29 mouse cellular contexts compared by ENCODE assay signal in genomic region chr15:31511795-31512194, GRCm38 (mm10). TPM values are rescaled to one million over a fixed set of nuclear protein-coding genes. Genes with fewer than 3 reads are reported as not detected.
DNase-seq lines count a peak whose midpoint lies in the region; ATAC-seq and TF ChIP-seq lines count a peak whose summit lies in the region.
"Had no signal": no experiment of that assay in that cellular context is flagged by ENCODE, and none has a peak within 500 bp of the region (broad histone marks: within the 10 kb centered on the region; RNA-seq: fewer than 3 reads in every experiment).

No protein-coding gene starts in this region.

- WGBS in midbrain, embryonic 11.5 days: 93% methylated on average over 1 of the region's 1 CpGs
- 80% methylated on average over 1 of the region's 1 CpGs for WGBS in midbrain, embryonic 10.5 days
- WGBS in liver, embryonic 16.5 days (ENCODE audit: insufficient replicate concordance): 64% methylated on average over 1 of the region's 1 CpGs
- WGBS in forebrain, embryonic 10.5 days: 88% methylated on average over 1 of the region's 1 CpGs

- intact Hi-C loops in gastrocnemius, adult 2 months (cut with DNase I): no loop called here

- no peak for TF ChIP-seq CTCF in gastrocnemius, adult 2 months (IDR thresholded peaks at IDR 0.05)

- H3K4me3 ChIP-seq in gastrocnemius, adult 2 months: no peak overlapping the region
- no peak overlapping the region for H3K4me3 ChIP-seq in midbrain, embryonic 11.5 days (ENCODE audit: low read depth, low read length)
- no peak overlapping the region for H3K4me3 ChIP-seq in midbrain, embryonic 10.5 days
- H3K4me3 ChIP-seq in liver, embryonic 16.5 days (ENCODE audit: low read depth, low read length): no peak overlapping the region
- H3K4me3 ChIP-seq in forebrain, embryonic 10.5 days: no peak overlapping the region
- H3K4me3 ChIP-seq: embryonic facial prominence, embryonic 10.5 days; forebrain, embryonic 12.5 days; heart, embryonic 15.5 days; limb, embryonic 15.5 days; midbrain, embryonic 12.5 days had no signal

- DNase-seq in gastrocnemius, adult 2 months: no peak
- no peak for DNase-seq in gastrocnemius, postnatal 4 days (ENCODE audit: low spot score in 2 of 2)
- peak; percentile 26 for DNase-seq in midbrain, embryonic 11.5 days (ENCODE audit: low spot score, missing footprints)
- no peak for DNase-seq in midbrain, embryonic 10.5 days (ENCODE audit: low spot score)
- DNase-seq in layer of hippocampus, adult 9-11 months: no peak
- DNase-seq in forebrain, embryonic 10.5 days (ENCODE audit: extremely low spot score, low spot score): no peak
- DNase-seq: adrenal gland, postnatal 25 days; cerebellum, adult 11 months; cerebellum, postnatal 10 days; heart, postnatal 36 days; kidney, adult 11 months; left cerebral cortex, postnatal 4 days; lung, postnatal 4 days; thymus, adult 2 months; thymus, postnatal 4 days had no signal

- no peaks in the 10 kb centered on the region for H3K36me3 ChIP-seq in midbrain, embryonic 11.5 days (ENCODE audit: control insufficient read depth, insufficient read depth, low read length)
- H3K36me3 ChIP-seq in midbrain, embryonic 10.5 days: no peaks in the 10 kb centered on the region
- no peaks in the 10 kb centered on the region for H3K36me3 ChIP-seq in liver, embryonic 16.5 days (ENCODE audit: control insufficient read depth, insufficient read depth)
- peaks cover 4% of the 10 kb centered on the region for H3K36me3 ChIP-seq in forebrain, embryonic 10.5 days (replicated peaks)
- H3K36me3 ChIP-seq: embryonic facial prominence, embryonic 10.5 days; forebrain, embryonic 12.5 days; heart, embryonic 15.5 days; limb, embryonic 15.5 days; midbrain, embryonic 12.5 days had no signal

- H3K9ac ChIP-seq in midbrain, embryonic 11.5 days (ENCODE audit: low read length): no peak overlapping the region
- no peak overlapping the region for H3K9ac ChIP-seq in liver, embryonic 16.5 days (ENCODE audit: low read depth, low read length)
- H3K9ac ChIP-seq: forebrain, embryonic 12.5 days; heart, embryonic 15.5 days; limb, embryonic 15.5 days; midbrain, embryonic 12.5 days had no signal

- no peak overlapping the region for H3K4me2 ChIP-seq in midbrain, embryonic 11.5 days
- H3K4me2 ChIP-seq in liver, embryonic 16.5 days (ENCODE audit: low read depth, low read length): no peak overlapping the region
- H3K4me2 ChIP-seq: forebrain, embryonic 12.5 days; heart, embryonic 15.5 days; limb, embryonic 15.5 days; midbrain, embryonic 12.5 days had no signal

- H3K9me3 ChIP-seq in midbrain, embryonic 11.5 days (ENCODE audit: control insufficient read depth, low read length): no peaks in the 10 kb centered on the region
- no peaks in the 10 kb centered on the region for H3K9me3 ChIP-seq in midbrain, embryonic 10.5 days (replicated peaks)
- no peaks in the 10 kb centered on the region for H3K9me3 ChIP-seq in liver, embryonic 16.5 days (replicated peaks; ENCODE audit: control insufficient read depth, low read length)
- no peaks in the 10 kb centered on the region for H3K9me3 ChIP-seq in forebrain, embryonic 10.5 days
- H3K9me3 ChIP-seq: embryonic facial prominence, embryonic 10.5 days; forebrain, embryonic 12.5 days; G1E; heart, embryonic 15.5 days; limb, embryonic 15.5 days; midbrain, embryonic 12.5 days had no signal

- no peaks in the 10 kb centered on the region for H3K27me3 ChIP-seq in midbrain, embryonic 11.5 days (ENCODE audit: control insufficient read depth, insufficient read depth, low read length)
- no peaks in the 10 kb centered on the region for H3K27me3 ChIP-seq in midbrain, embryonic 10.5 days (ENCODE audit: low read depth, poor library complexity, severe bottlenecking)
- no peaks in the 10 kb centered on the region for H3K27me3 ChIP-seq in liver, embryonic 16.5 days (ENCODE audit: control insufficient read depth, insufficient read depth, low read depth, low read length)
- no peaks in the 10 kb centered on the region for H3K27me3 ChIP-seq in forebrain, embryonic 10.5 days (ENCODE audit: poor library complexity, severe bottlenecking)
- H3K27me3 ChIP-seq: CH12.LX; forebrain, embryonic 12.5 days; heart, embryonic 15.5 days; limb, embryonic 15.5 days; midbrain, embryonic 12.5 days; Patski had no signal

- no peak for ATAC-seq in midbrain, embryonic 11.5 days (ENCODE audit: low FRiP score)
- ATAC-seq in erythroid progenitor cell, adult 5-6 weeks (replicated peaks; ENCODE audit: low FRiP score, poor library complexity, severe bottlenecking): peak; percentile 39; the same call in 1 of the 2 replicates
- ATAC-seq in liver, embryonic 16.5 days (ENCODE audit: low read depth): peak; percentile 52
- ATAC-seq: Patski had no signal

- no peaks in the 10 kb centered on the region; the same call in 1 of the 2 replicates for H3K4me1 ChIP-seq in midbrain, embryonic 11.5 days (ENCODE audit: control insufficient read depth, insufficient read depth, low read length)
- H3K4me1 ChIP-seq in midbrain, embryonic 10.5 days: peaks cover 15% of the 10 kb centered on the region
- peaks cover 22% of the 10 kb centered on the region for H3K4me1 ChIP-seq in liver, embryonic 16.5 days (ENCODE audit: control insufficient read depth, low read depth, low read length)
- peaks cover 14% of the 10 kb centered on the region for H3K4me1 ChIP-seq in forebrain, embryonic 10.5 days
- H3K4me1 ChIP-seq: limb, embryonic 15.5 days had no signal

- H3K27ac ChIP-seq in gastrocnemius, adult 2 months: peak overlapping the region; percentile 59
- no peak overlapping the region for H3K27ac ChIP-seq in midbrain, embryonic 11.5 days (ENCODE audit: low read depth, low read length)
- no peak overlapping the region for H3K27ac ChIP-seq in midbrain, embryonic 10.5 days (replicated peaks)
- H3K27ac ChIP-seq in liver, embryonic 16.5 days (ENCODE audit: low read length): no peak overlapping the region
- no peak overlapping the region for H3K27ac ChIP-seq in forebrain, embryonic 10.5 days
- H3K27ac ChIP-seq: embryonic facial prominence, embryonic 10.5 days; forebrain, embryonic 12.5 days; heart, embryonic 15.5 days; kidney, postnatal 0 days; limb, embryonic 15.5 days; midbrain, embryonic 12.5 days; stomach, postnatal 0 days had no signal

RNA-seq across cellular contexts. Expression of gene March6, which starts 19.1 kb away (rescaled TPM):
- 100 to 1,000 TPM; 124 to 131 TPM for total RNA-seq in gastrocnemius, adult 2 months (2021)
- 10 to 100 TPM; 57.8 to 61.0 TPM for total RNA-seq in gastrocnemius, postnatal 4 days (2021)
- polyA plus RNA-seq in midbrain, embryonic 11.5 days (2014; fragmentation: Nextera tagmentation; extraction: Ambion mirVana): 53.9 and 55.9 TPM in 2 replicates
- polyA plus RNA-seq in midbrain, embryonic 10.5 days (2016; fragmentation: Nextera tagmentation; extraction: Ambion mirVana): 37.3 and 45.3 TPM in 2 replicates
- 48.3 and 78.4 TPM in 2 replicates for total RNA-seq in erythroid progenitor cell, adult 5-6 weeks (2015; ENCODE audit: low replicate concordance)
- total RNA-seq in erythroid progenitor cell, adult 5-6 weeks (2017; ENCODE audit: low replicate concordance): 73.2 and 98.7 TPM in 2 replicates
- 15.8 TPM in 2 replicates for polyA plus RNA-seq in liver, embryonic 16.5 days (2015; fragmentation: Nextera tagmentation; extraction: Ambion mirVana)
- 44.0 and 44.9 TPM in 2 replicates for polyA plus RNA-seq in forebrain, embryonic 10.5 days (2016; fragmentation: Nextera tagmentation; extraction: Ambion mirVana)

RNA-seq across cellular contexts. Expression of gene Cmbl, which starts 53.4 kb away (rescaled TPM):
- total RNA-seq in gastrocnemius, adult 2 months (2021): 10 to 100 TPM; 30.4 to 58.0 TPM
- total RNA-seq in gastrocnemius, postnatal 4 days (2021): 10 to 100 TPM; 52.5 to 63.7 TPM
- 1.5 and 1.6 TPM in 2 replicates for polyA plus RNA-seq in midbrain, embryonic 11.5 days (2014; fragmentation: Nextera tagmentation; extraction: Ambion mirVana)
- 1.3 and 1.6 TPM in 2 replicates for polyA plus RNA-seq in midbrain, embryonic 10.5 days (2016; fragmentation: Nextera tagmentation; extraction: Ambion mirVana)
- 2.5 and 12.2 TPM in 2 replicates for total RNA-seq in erythroid progenitor cell, adult 5-6 weeks (2015; ENCODE audit: low replicate concordance)
- total RNA-seq in erythroid progenitor cell, adult 5-6 weeks (2017; ENCODE audit: low replicate concordance): 7.3 and 8.3 TPM in 2 replicates
- polyA plus RNA-seq in liver, embryonic 16.5 days (2015; fragmentation: Nextera tagmentation; extraction: Ambion mirVana): 12.7 and 16.4 TPM in 2 replicates
- polyA plus RNA-seq in forebrain, embryonic 10.5 days (2016; fragmentation: Nextera tagmentation; extraction: Ambion mirVana): 1.9 and 2.1 TPM in 2 replicates
- total RNA-seq: CH12.LX; G1E; neutrophil, adult 5-6 weeks had no signal
- polyA plus RNA-seq: G1E had no signal

RNA-seq across cellular contexts. Expression of gene Ropn1l, which starts 58.3 kb away (rescaled TPM):
- total RNA-seq in gastrocnemius, adult 2 months (2021): not detected
- total RNA-seq in gastrocnemius, postnatal 4 days (2021): under 1 TPM; 0.39 to 0.57 TPM
- polyA plus RNA-seq in midbrain, embryonic 11.5 days (2014; fragmentation: Nextera tagmentation; extraction: Ambion mirVana): 3.2 and 4.0 TPM in 2 replicates
- polyA plus RNA-seq in midbrain, embryonic 10.5 days (2016; fragmentation: Nextera tagmentation; extraction: Ambion mirVana): 3.0 and 3.4 TPM in 2 replicates
- total RNA-seq in erythroid progenitor cell, adult 5-6 weeks (2015; ENCODE audit: low replicate concordance): 7.5 TPM in 1 of 2 replicates, not detected in the other
- total RNA-seq in erythroid progenitor cell, adult 5-6 weeks (2017; ENCODE audit: low replicate concordance): not detected in 2 replicates
- 2.2 and 2.6 TPM in 2 replicates for polyA plus RNA-seq in liver, embryonic 16.5 days (2015; fragmentation: Nextera tagmentation; extraction: Ambion mirVana)
- polyA plus RNA-seq in forebrain, embryonic 10.5 days (2016; fragmentation: Nextera tagmentation; extraction: Ambion mirVana): 3.3 and 4.3 TPM in 2 replicates
- total RNA-seq: gastrocnemius, adult 18-20 months; heart, postnatal 36 days had no signal
